Mouse (Mus musculus): Measurements from ENCODE around the gene Plekhg2. TPM values are rescaled to one million over a fixed set of nuclear protein-coding genes. Genes with fewer than 3 reads are reported as not detected.

Gene Plekhg2
- polyA plus RNA-seq, 1 experiment from 2014 or later, result 35.6 TPM

Other genes starting within 250 kb of the Plekhg2 start
- gene 9530053A07Rik, start 243.1 kb downstream of the Plekhg2 start, polyA plus RNA-seq (2014; fragmentation: Nextera tagmentation; extraction: Ambion mirVana), result 0.03 TPM in 1 of 2 replicates, not detected in the other
- 20.1 and 23.1 TPM in 2 replicates for gene Fbl, start 202.9 kb downstream of the Plekhg2 start, polyA plus RNA-seq (2014; fragmentation: Nextera tagmentation; extraction: Ambion mirVana)
- 10.7 and 11.7 TPM in 2 replicates for gene Dyrk1b, start 193.1 kb downstream of the Plekhg2 start, polyA plus RNA-seq (2014; fragmentation: Nextera tagmentation; extraction: Ambion mirVana)
- 8.4 and 10.3 TPM in 2 replicates for gene Eid2, start 104.7 kb downstream of the Plekhg2 start, polyA plus RNA-seq (2014; fragmentation: Nextera tagmentation; extraction: Ambion mirVana)
- 6.7 and 8.4 TPM in 2 replicates for gene Eid2b, start 94.9 kb downstream of the Plekhg2 start, polyA plus RNA-seq (2014; fragmentation: Nextera tagmentation; extraction: Ambion mirVana)
- not detected in 2 replicates for gene Selenov, start 81.4 kb downstream of the Plekhg2 start, polyA plus RNA-seq (2014; fragmentation: Nextera tagmentation; extraction: Ambion mirVana)
- 0.14 TPM in 1 of 2 replicates, not detected in the other for gene Dll3, start 70.4 kb downstream of the Plekhg2 start, polyA plus RNA-seq (2014; fragmentation: Nextera tagmentation; extraction: Ambion mirVana)
- gene Timm50, start 60.5 kb downstream of the Plekhg2 start, polyA plus RNA-seq (2014; fragmentation: Nextera tagmentation; extraction: Ambion mirVana), result 119 and 131 TPM in 2 replicates
- 47.9 and 48.0 TPM in 2 replicates for gene Supt5, start 33.9 kb downstream of the Plekhg2 start, polyA plus RNA-seq (2014; fragmentation: Nextera tagmentation; extraction: Ambion mirVana)
- 731 and 789 TPM in 2 replicates for gene Rps16, start 21.9 kb downstream of the Plekhg2 start, polyA plus RNA-seq (2014; fragmentation: Nextera tagmentation; extraction: Ambion mirVana)
- 10.1 and 12.2 TPM in 2 replicates for gene Zfp36, start 7.7 kb upstream of the Plekhg2 start, polyA plus RNA-seq (2014; fragmentation: Nextera tagmentation; extraction: Ambion mirVana)
- gene Med29, start 20.1 kb upstream of the Plekhg2 start, polyA plus RNA-seq (2014; fragmentation: Nextera tagmentation; extraction: Ambion mirVana), result 50.9 and 57.7 TPM in 2 replicates
- gene Paf1, start 20.4 kb upstream of the Plekhg2 start, polyA plus RNA-seq (2014; fragmentation: Nextera tagmentation; extraction: Ambion mirVana), result 61.9 and 62.5 TPM in 2 replicates
- gene Gmfg, start 64.8 kb upstream of the Plekhg2 start, polyA plus RNA-seq (2014; fragmentation: Nextera tagmentation; extraction: Ambion mirVana), result 8.4 and 8.6 TPM in 2 replicates
- gene Lrfn1, start 79.4 kb upstream of the Plekhg2 start, polyA plus RNA-seq (2014; fragmentation: Nextera tagmentation; extraction: Ambion mirVana), result 1.6 and 2.1 TPM in 2 replicates
- not detected in 2 replicates for gene Ifnl2, start 137.9 kb upstream of the Plekhg2 start, polyA plus RNA-seq (2014; fragmentation: Nextera tagmentation; extraction: Ambion mirVana)
- gene Ifnl3, start 150.2 kb upstream of the Plekhg2 start, polyA plus RNA-seq (2014; fragmentation: Nextera tagmentation; extraction: Ambion mirVana), result not detected in 2 replicates
- not detected in 2 replicates for gene Sycn, start 168.3 kb upstream of the Plekhg2 start, polyA plus RNA-seq (2014; fragmentation: Nextera tagmentation; extraction: Ambion mirVana)
- gene Nccrp1, start 174.7 kb upstream of the Plekhg2 start, polyA plus RNA-seq (2014; fragmentation: Nextera tagmentation; extraction: Ambion mirVana), result not detected in 2 replicates
- gene Samd4b, start 225.5 kb upstream of the Plekhg2 start, polyA plus RNA-seq (2014; fragmentation: Nextera tagmentation; extraction: Ambion mirVana), result 23.5 and 25.2 TPM in 2 replicates
- gene Pak4, start 225.6 kb upstream of the Plekhg2 start, polyA plus RNA-seq (2014; fragmentation: Nextera tagmentation; extraction: Ambion mirVana), result 21.1 and 22.1 TPM in 2 replicates